24 mouse cellular contexts compared by ENCODE assay signal in the genomic region with DNA sequence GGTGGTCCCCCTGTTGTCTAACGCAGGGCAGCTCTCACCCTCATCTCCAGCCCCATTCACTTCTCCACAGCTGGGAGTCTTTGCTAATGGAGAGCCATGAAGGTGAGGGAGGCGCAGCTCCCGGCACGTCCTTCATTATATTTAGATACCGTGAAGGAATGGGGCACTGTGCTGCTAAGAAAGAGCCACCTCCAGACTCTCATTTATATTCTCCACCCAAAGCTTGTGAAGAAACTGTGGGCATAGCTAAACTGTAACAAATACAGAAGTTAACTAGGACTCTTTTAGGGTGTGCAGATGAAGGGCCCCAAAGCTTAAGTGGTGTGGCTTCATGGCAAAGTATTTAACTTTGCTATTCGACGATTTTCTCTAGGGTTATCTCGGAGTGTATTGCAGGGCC.
"Had no signal": no experiment of that assay in that cellular context is flagged by ENCODE, and none has a peak within 500 bp of the region (broad histone marks: within the 10 kb centered on the region; RNA-seq: fewer than 3 reads in every experiment).

No protein-coding gene starts in this region.

- ATAC-seq: forebrain, postnatal 0 days; hindbrain, embryonic 16.5 days; inflammation-experienced regulatory T-cells, adult 6 months; intestine, embryonic 15.5 days; intestine, postnatal 0 days had no signal

- H3K9ac ChIP-seq: forebrain, postnatal 0 days; heart, embryonic 12.5 days; hindbrain, embryonic 12.5 days; hindbrain, embryonic 14.5 days; intestine, embryonic 15.5 days; limb, embryonic 12.5 days; liver, embryonic 13.5 days had no signal

- H3K4me3 ChIP-seq: heart, embryonic 10.5 days; heart, embryonic 12.5 days; hindbrain, embryonic 10.5 days; hindbrain, embryonic 12.5 days; intestine, embryonic 15.5 days; layer of hippocampus, adult 2 months; limb, embryonic 10.5 days; limb, embryonic 12.5 days; liver, embryonic 13.5 days had no signal

- H3K36me3 ChIP-seq: heart, embryonic 10.5 days; heart, embryonic 12.5 days; hindbrain, embryonic 10.5 days; hindbrain, embryonic 12.5 days; intestine, embryonic 15.5 days; limb, embryonic 10.5 days; limb, embryonic 12.5 days; liver, embryonic 13.5 days had no signal

- H3K27ac ChIP-seq: heart, embryonic 10.5 days; hindbrain, embryonic 10.5 days; hindbrain, embryonic 12.5 days; hindbrain, embryonic 14.5 days; intestine, embryonic 15.5 days; layer of hippocampus, adult 2 months; limb, embryonic 10.5 days; limb, embryonic 12.5 days; liver, embryonic 13.5 days had no signal

- H3K4me2 ChIP-seq: heart, embryonic 12.5 days; hindbrain, embryonic 12.5 days; hindbrain, embryonic 14.5 days; intestine, embryonic 15.5 days; limb, embryonic 12.5 days; liver, embryonic 11.5 days; liver, embryonic 13.5 days had no signal

- DNase-seq: forebrain, postnatal 0 days; gastrocnemius, postnatal 14 days; heart, adult 18-20 months; heart, postnatal 10 days; heart, postnatal 4 days; kidney, adult 8-10 months; kidney, postnatal 10 days; kidney, postnatal 25 days; kidney, postnatal 4 days; liver; liver, embryonic 13.5 days had no signal

- H3K27me3 ChIP-seq: heart, embryonic 12.5 days; hindbrain, embryonic 12.5 days; intestine, embryonic 15.5 days; limb, embryonic 12.5 days; liver, embryonic 13.5 days had no signal

- H3K4me1 ChIP-seq: hindbrain, embryonic 12.5 days; intestine, embryonic 15.5 days; limb, embryonic 12.5 days; liver, embryonic 13.5 days had no signal

- H3K9me3 ChIP-seq: heart, embryonic 10.5 days; heart, embryonic 12.5 days; hindbrain, embryonic 10.5 days; hindbrain, embryonic 12.5 days; intestine, embryonic 15.5 days; limb, embryonic 10.5 days; limb, embryonic 12.5 days; liver, embryonic 13.5 days had no signal
